Mouse (Mus musculus): ENCODE results near the gene Ssbp4.

- TF ChIP-seq CTCF (IDR thresholded peaks at IDR 0.05; ENCODE audit: low read depth) (no peak), EP300 (IDR thresholded peaks at IDR 0.05; ENCODE audit: low read depth) (no peak)
Measured at GRCm38 (mm10) chr8:70597417-70598272, 11.0 kb downstream of the Ssbp4 start.
